Mouse (Mus musculus) B cell, adult 2 months (primary cell): Measurements from ENCODE around the gene Acoxl.

Experiments
- DNase-seq, 2 experiments: peaks; one replicate each; pipeline ENCODE4 v3.0.0; 2022

Acoxl gene

GRCm38 (mm10) chr2:127960579-127960978, 121.9 kb downstream of the Acoxl start:
- DNase-seq = no peak

- DNase-seq = no peak
Observed at GRCm38 (mm10) chr2:127961154-127961553, 122.5 kb downstream of the Acoxl start.

GRCm38 (mm10) chr2:127961802-127962433, 123.2 kb downstream of the Acoxl start:
- DNase-seq = no peak

GRCm38 (mm10) chr2:127968944-127969343, 130.3 kb downstream of the Acoxl start:
- DNase-seq = no peak

GRCm38 (mm10) chr2:127976276-127976675, 137.6 kb downstream of the Acoxl start:
- DNase-seq = no peak

- no peak for DNase-seq
Observed at GRCm38 (mm10) chr2:127978601-127979230, 140.0 kb downstream of the Acoxl start.

GRCm38 (mm10) chr2:127982610-127983009, 143.9 kb downstream of the Acoxl start:
- no peak for DNase-seq

GRCm38 (mm10) chr2:127983301-127983700, 144.6 kb downstream of the Acoxl start:
- no peak for DNase-seq

GRCm38 (mm10) chr2:127983981-127984380, 145.3 kb downstream of the Acoxl start:
- DNase-seq = no peak

GRCm38 (mm10) chr2:127987706-127988105, 149.0 kb downstream of the Acoxl start:
- no peak for DNase-seq

GRCm38 (mm10) chr2:127990856-127991479, 152.3 kb downstream of the Acoxl start:
- DNase-seq = no peak

GRCm38 (mm10) chr2:127991656-127992055, 153.0 kb downstream of the Acoxl start:
- no peak for DNase-seq

GRCm38 (mm10) chr2:128008662-128009423, 170.2 kb downstream of the Acoxl start:
- peak; percentile 77 to 84 for DNase-seq

GRCm38 (mm10) chr2:128014613-128015012, 175.9 kb downstream of the Acoxl start:
- peak; percentile 38 to 54 for DNase-seq

- no peak for DNase-seq
Observed at GRCm38 (mm10) chr2:128015602-128016001, 176.9 kb downstream of the Acoxl start.

GRCm38 (mm10) chr2:128020039-128020907, 181.6 kb downstream of the Acoxl start:
- no peak for DNase-seq

- DNase-seq = no peak
Observed at GRCm38 (mm10) chr2:128020908-128021193, 182.2 kb downstream of the Acoxl start.

- no peak for DNase-seq
Observed at GRCm38 (mm10) chr2:128023855-128024254, 185.2 kb downstream of the Acoxl start.

GRCm38 (mm10) chr2:128027696-128028095, 189.0 kb downstream of the Acoxl start:
- DNase-seq = no peak

GRCm38 (mm10) chr2:128029968-128030367, 191.3 kb downstream of the Acoxl start:
- DNase-seq = no peak

GRCm38 (mm10) chr2:128032111-128032510, 193.4 kb downstream of the Acoxl start:
- no peak for DNase-seq

- no peak for DNase-seq
Observed at GRCm38 (mm10) chr2:128033503-128033902, 194.8 kb downstream of the Acoxl start.
